Mouse (Mus musculus): ENCODE measurements around the gene Spata6. TPM values are rescaled to one million over a fixed set of nuclear protein-coding genes. Genes with fewer than 3 reads are reported as not detected.

Gene Spata6
- polyA plus RNA-seq, 1 experiment from 2014 or later = 7.5 TPM

Other genes with a start within 250 kb of the Spata6 start
- gene Slc5a9, start 182.9 kb downstream of the Spata6 start, polyA plus RNA-seq (2015; fragmentation: Nextera tagmentation; extraction: Ambion mirVana) = 0.12 TPM in 1 of 2 replicates, not detected in the other
- not detected in 2 replicates for gene Skint8, start 199.4 kb downstream of the Spata6 start, polyA plus RNA-seq (2015; fragmentation: Nextera tagmentation; extraction: Ambion mirVana)